Mouse (Mus musculus): ENCODE results near the gene Plxnb1.
A peak's percentile ranks its signal among the peaks of the same experiment; 100 is the strongest.

Plxnb1 gene

GRCm38 (mm10) chr9:109081749-109082123, 13.5 kb upstream of the Plxnb1 start:
- no peaks in the 10 kb centered on the region for H3K9me3 ChIP-seq (ENCODE audit: low read length)
- peaks cover 46% of the 10 kb centered on the region for H3K4me1 ChIP-seq (replicated peaks; ENCODE audit: low read depth, low read length)
- peak overlapping the region; percentile 89 for H3K4me3 ChIP-seq (replicated peaks; ENCODE audit: low read length)
- H3K27me3 ChIP-seq (ENCODE audit: insufficient read depth, low read length), result no peaks in the 10 kb centered on the region
- TF ChIP-seq CTCF (conservative IDR thresholded peaks at IDR 0.05; ENCODE audit: low read length) (no peak), NANOG (IDR thresholded peaks at IDR 0.05; ENCODE audit: borderline replicate concordance, low read length) (no peak), POU5F1 (IDR thresholded peaks at IDR 0.05; ENCODE audit: borderline replicate concordance, low read length) (no peak)
- H3K36me3 ChIP-seq (ENCODE audit: insufficient read depth, low read length), result peaks cover 30% of the 10 kb centered on the region

DNA sequence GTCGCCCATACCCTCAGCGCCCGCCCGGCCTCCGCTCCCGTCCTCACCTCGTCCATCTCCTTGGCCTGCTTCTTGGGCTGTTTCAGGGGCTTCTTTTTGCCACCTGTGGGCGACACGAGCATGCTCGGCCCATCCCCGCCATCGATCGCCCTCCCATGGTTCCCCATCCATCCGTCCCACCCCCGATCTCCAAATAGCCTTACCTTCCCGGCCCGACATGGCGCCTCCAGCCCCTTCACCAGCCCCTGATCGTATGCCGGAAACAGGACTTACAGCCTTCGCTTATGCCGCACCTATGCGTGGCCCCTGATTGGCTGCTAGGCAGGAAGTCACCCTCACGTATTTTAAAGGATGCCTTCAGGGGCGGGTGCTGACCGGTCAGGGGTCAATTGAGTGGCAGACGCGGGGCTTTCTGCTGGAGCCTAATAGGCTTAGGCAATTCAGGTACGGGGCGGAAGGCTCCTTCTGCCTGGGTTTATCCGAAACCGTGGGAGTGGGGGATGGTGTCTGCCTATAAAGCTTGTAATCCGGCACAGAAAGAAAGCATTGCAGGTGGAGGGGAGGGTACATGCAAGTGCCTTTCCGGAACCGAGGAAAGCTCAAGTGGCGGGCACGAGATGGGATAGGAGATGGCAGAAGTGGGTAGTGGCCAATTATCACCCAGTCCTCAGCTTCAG, 12.9 kb upstream of the Plxnb1 start, which contains the start of the genes Ccdc51 and Tma7:
Ccdc51 (plus strand) TSS at position 370 of the 677 bp plus-strand sequence.
Tma7 (minus strand) TSS at position 464 of the 677 bp plus-strand sequence.
- Histone ChIP-seq H3K9me3 (ENCODE audit: low read length) (no peaks in the 10 kb centered on the region), H3K27me3 (ENCODE audit: insufficient read depth, low read length) (no peaks in the 10 kb centered on the region), H3K4me1 (replicated peaks; ENCODE audit: low read depth, low read length) (peaks cover 50% of the 10 kb centered on the region), H3K4me3 (replicated peaks; ENCODE audit: low read length) (peak within 1 kb of the TSS; percentile 89), H3K36me3 (ENCODE audit: insufficient read depth, low read length) (peaks cover 30% of the 10 kb centered on the region)
- no peak for TF ChIP-seq POU5F1 (IDR thresholded peaks at IDR 0.05; ENCODE audit: borderline replicate concordance, low read length)
- no peak for TF ChIP-seq CTCF (conservative IDR thresholded peaks at IDR 0.05; ENCODE audit: low read length)
- TF ChIP-seq NANOG (IDR thresholded peaks at IDR 0.05; ENCODE audit: borderline replicate concordance, low read length), result peak; percentile 53

GRCm38 (mm10) chr9:109084922-109085321, 10.3 kb upstream of the Plxnb1 start:
- peaks cover 72% of the 10 kb centered on the region for H3K4me1 ChIP-seq (replicated peaks; ENCODE audit: low read depth, low read length)
- peak; percentile 42 for TF ChIP-seq CTCF (conservative IDR thresholded peaks at IDR 0.05; ENCODE audit: low read length)
- TF ChIP-seq NANOG (IDR thresholded peaks at IDR 0.05; ENCODE audit: borderline replicate concordance, low read length), result no peak
- no peaks in the 10 kb centered on the region for H3K27me3 ChIP-seq (ENCODE audit: insufficient read depth, low read length)
- no peak overlapping the region for H3K4me3 ChIP-seq (replicated peaks; ENCODE audit: low read length)
- H3K9me3 ChIP-seq (ENCODE audit: low read length), result no peaks in the 10 kb centered on the region
- H3K36me3 ChIP-seq (ENCODE audit: insufficient read depth, low read length), result peaks cover 22% of the 10 kb centered on the region

DNA sequence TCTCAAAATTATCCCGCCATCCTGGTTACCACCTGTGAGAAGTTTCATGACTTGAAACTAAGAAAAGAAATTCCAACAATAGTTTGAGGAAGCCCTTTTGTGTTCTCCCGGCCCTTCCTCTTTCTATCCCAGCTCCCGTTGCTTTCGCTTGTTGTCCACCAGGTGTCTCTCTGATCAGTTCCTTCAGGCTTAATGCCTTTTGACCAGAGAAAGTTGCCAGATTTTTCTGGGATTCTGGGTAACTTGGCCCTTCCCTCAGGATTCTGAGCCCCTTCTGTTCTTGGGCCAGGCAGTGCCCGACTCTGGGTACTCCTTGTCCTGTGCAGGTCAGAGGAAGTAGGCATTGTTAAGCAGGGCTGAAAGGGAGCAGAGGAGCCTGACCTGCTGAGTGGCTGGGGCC, 7.2 kb upstream of the Plxnb1 start:
- Histone ChIP-seq H3K4me1 (replicated peaks; ENCODE audit: low read depth, low read length) (peaks cover 81% of the 10 kb centered on the region), H3K9me3 (ENCODE audit: low read length) (no peaks in the 10 kb centered on the region), H3K27me3 (ENCODE audit: insufficient read depth, low read length) (no peaks in the 10 kb centered on the region), H3K4me3 (replicated peaks; ENCODE audit: low read length) (no peak overlapping the region), H3K36me3 (ENCODE audit: insufficient read depth, low read length) (peaks cover 36% of the 10 kb centered on the region)
- TF ChIP-seq NANOG (IDR thresholded peaks at IDR 0.05; ENCODE audit: borderline replicate concordance, low read length) (no peak), POU5F1 (IDR thresholded peaks at IDR 0.05; ENCODE audit: borderline replicate concordance, low read length) (no peak), CTCF (conservative IDR thresholded peaks at IDR 0.05; ENCODE audit: low read length) (peak; percentile 62)

DNA sequence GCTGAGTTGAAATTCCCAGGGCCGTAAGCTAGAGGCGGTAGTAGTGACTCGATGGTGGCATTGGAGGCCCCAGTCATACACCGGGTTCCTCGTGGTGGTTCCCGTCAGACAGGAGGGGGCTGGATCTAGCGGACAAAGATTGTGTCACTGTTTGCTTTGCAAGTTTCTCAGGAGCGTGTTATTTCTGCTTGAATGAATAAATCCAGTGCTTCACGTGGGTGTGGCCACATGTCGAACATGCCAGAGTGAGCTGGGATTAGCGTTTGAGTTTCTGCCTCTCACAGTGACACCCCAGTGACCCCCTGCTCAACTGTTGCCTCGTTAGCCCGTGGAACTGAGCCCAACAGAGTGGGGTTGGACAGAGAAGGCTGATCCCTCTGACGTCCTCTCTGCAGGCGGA, 4.7 kb upstream of the Plxnb1 start:
- Histone ChIP-seq H3K9me3 (ENCODE audit: low read length) (no peaks in the 10 kb centered on the region), H3K27me3 (ENCODE audit: insufficient read depth, low read length) (no peaks in the 10 kb centered on the region), H3K4me3 (replicated peaks; ENCODE audit: low read length) (0 out of 2 replicates have a peak overlapping the region, but pooled peaks have one; percentile 45), H3K4me1 (replicated peaks; ENCODE audit: low read depth, low read length) (peaks cover 85% of the 10 kb centered on the region), H3K36me3 (ENCODE audit: insufficient read depth, low read length) (peaks cover 36% of the 10 kb centered on the region)
- TF ChIP-seq POU5F1 (IDR thresholded peaks at IDR 0.05; ENCODE audit: borderline replicate concordance, low read length), result no peak
- TF ChIP-seq CTCF (conservative IDR thresholded peaks at IDR 0.05; ENCODE audit: low read length), result no peak
- no peak for TF ChIP-seq NANOG (IDR thresholded peaks at IDR 0.05; ENCODE audit: borderline replicate concordance, low read length)

GRCm38 (mm10) chr9:109091802-109092201, 3.4 kb upstream of the Plxnb1 start:
- H3K27me3 ChIP-seq (ENCODE audit: insufficient read depth, low read length), result no peaks in the 10 kb centered on the region

DNA sequence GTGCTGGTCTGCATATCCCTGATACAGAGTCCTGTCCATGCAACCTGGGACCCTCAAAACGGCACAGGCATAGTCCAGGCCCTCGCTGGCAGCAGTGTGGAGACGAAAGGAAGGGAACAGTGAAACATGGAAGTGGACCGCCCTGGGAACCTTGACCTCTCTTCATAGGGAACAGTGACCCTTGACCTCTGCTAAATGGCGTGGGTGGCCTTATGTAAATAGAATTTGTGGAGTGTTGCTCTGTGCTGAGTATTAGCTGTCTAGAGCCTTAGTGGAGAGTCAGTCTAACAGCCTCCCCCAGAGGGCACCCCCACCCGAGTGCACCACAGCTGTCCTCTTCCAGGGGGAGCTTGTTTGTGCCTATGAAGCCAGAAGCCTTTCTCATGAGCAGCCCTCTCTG, 2.4 kb upstream of the Plxnb1 start:
- Histone ChIP-seq H3K36me3 (ENCODE audit: insufficient read depth, low read length) (peaks cover 36% of the 10 kb centered on the region), H3K9me3 (ENCODE audit: low read length) (no peaks in the 10 kb centered on the region), H3K4me3 (replicated peaks; ENCODE audit: low read length) (no peak overlapping the region), H3K27me3 (ENCODE audit: insufficient read depth, low read length) (no peaks in the 10 kb centered on the region), H3K4me1 (replicated peaks; ENCODE audit: low read depth, low read length) (peaks cover 82% of the 10 kb centered on the region)
- TF ChIP-seq CTCF (conservative IDR thresholded peaks at IDR 0.05; ENCODE audit: low read length) (no peak), NANOG (IDR thresholded peaks at IDR 0.05; ENCODE audit: borderline replicate concordance, low read length) (no peak), POU5F1 (IDR thresholded peaks at IDR 0.05; ENCODE audit: borderline replicate concordance, low read length) (no peak)

More at GRCm38 (mm10) chr9:109091802-109092201, 3.4 kb upstream of the Plxnb1 start:
- no peaks in the 10 kb centered on the region for H3K9me3 ChIP-seq (ENCODE audit: low read length)
- TF ChIP-seq CTCF (conservative IDR thresholded peaks at IDR 0.05; ENCODE audit: low read length) (no peak), NANOG (IDR thresholded peaks at IDR 0.05; ENCODE audit: borderline replicate concordance, low read length) (no peak), POU5F1 (IDR thresholded peaks at IDR 0.05; ENCODE audit: borderline replicate concordance, low read length) (no peak)
- no peak overlapping the region for H3K4me3 ChIP-seq (replicated peaks; ENCODE audit: low read length)
- peaks cover 83% of the 10 kb centered on the region for H3K4me1 ChIP-seq (replicated peaks; ENCODE audit: low read depth, low read length)
- peaks cover 36% of the 10 kb centered on the region for H3K36me3 ChIP-seq (ENCODE audit: insufficient read depth, low read length)

DNA sequence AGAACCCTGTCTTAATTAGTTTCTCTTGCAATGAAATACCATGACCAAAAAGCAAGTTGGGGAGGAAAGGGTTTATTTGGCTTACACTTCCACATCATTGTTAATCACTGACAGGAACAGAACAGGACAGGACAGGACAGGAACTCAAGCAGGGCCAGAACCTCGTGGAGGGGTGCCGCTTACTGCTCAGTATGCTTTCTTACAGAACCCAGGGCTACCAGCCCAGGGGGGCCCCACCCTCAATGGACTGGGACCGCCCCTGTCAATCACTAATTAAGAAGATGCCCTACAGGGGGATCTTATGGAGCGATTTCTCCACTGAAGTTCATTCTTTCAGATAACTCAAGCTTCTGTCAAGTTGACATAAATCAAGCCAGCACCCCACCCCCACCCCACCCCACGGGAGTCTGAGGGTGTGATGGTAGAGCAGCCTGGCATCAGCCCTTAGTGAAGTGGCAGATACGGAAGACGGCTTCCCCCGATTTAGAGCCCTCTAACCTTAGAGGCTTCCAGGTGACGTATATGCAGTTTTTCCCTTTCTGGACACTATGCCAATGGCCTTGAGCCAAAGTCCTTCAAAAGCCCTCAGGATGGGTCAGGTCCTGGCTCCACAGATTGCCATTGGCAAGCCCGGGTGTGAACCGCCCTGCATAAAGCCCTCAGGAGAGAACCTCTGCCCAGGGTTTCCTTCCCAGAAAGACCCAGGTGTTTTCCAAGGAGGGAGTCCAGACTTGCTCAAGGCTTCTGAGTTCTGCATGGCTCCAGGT, 1.2 kb upstream of the Plxnb1 start:
- no peak for TF ChIP-seq POU5F1 (IDR thresholded peaks at IDR 0.05; ENCODE audit: borderline replicate concordance, low read length)
- no peak for TF ChIP-seq NANOG (IDR thresholded peaks at IDR 0.05; ENCODE audit: borderline replicate concordance, low read length)
- no peak for TF ChIP-seq CTCF (conservative IDR thresholded peaks at IDR 0.05; ENCODE audit: low read length)
- peaks cover 33% of the 10 kb centered on the region for H3K36me3 ChIP-seq (ENCODE audit: insufficient read depth, low read length)
- H3K9me3 ChIP-seq (ENCODE audit: low read length), result no peaks in the 10 kb centered on the region

More for the DNA sequence above, 1.2 kb upstream of the Plxnb1 start:
- Histone ChIP-seq H3K4me3 (replicated peaks; ENCODE audit: low read length) (peak overlapping the region; percentile 87), H3K4me1 (replicated peaks; ENCODE audit: low read depth, low read length) (peaks cover 85% of the 10 kb centered on the region), H3K27me3 (ENCODE audit: insufficient read depth, low read length) (no peaks in the 10 kb centered on the region)
